Mouse (Mus musculus): Measurements from ENCODE around the gene Golgb1. TPM values are rescaled to one million over a fixed set of nuclear protein-coding genes. Genes with fewer than 3 reads are reported as not detected.

Golgb1 gene
- polyA plus RNA-seq, 1 experiment from 2014 or later = 91.6 TPM

- Histone ChIP-seq H3K4me3 (replicated peaks) (no peak overlapping the region), H3K9me3 (no peaks in the 10 kb centered on the region), H3K36me3 (peaks cover 65% of the 10 kb centered on the region), H3K27ac (no peak overlapping the region), H3K4me1 (replicated peaks) (no peaks in the 10 kb centered on the region), H3K4me2 (replicated peaks) (no peak overlapping the region), H3K9ac (replicated peaks) (no peak overlapping the region), H3K27me3 (no peaks in the 10 kb centered on the region)
- 95% methylated on average over 3 of the region's 3 CpGs for WGBS
- ATAC-seq = no peak
These were observed 57.0 kb downstream of the Golgb1 start for GRCm38 (mm10) chr16:36931976-36932375.

GRCm38 (mm10) chr16:36932546-36932945 is 57.6 kb downstream of the Golgb1 start:
- Histone ChIP-seq H3K4me2 (replicated peaks) (no peak overlapping the region), H3K27me3 (no peaks in the 10 kb centered on the region), H3K4me1 (replicated peaks) (no peaks in the 10 kb centered on the region), H3K4me3 (replicated peaks) (no peak overlapping the region), H3K36me3 (peaks cover 59% of the 10 kb centered on the region), H3K27ac (no peak overlapping the region), H3K9me3 (no peaks in the 10 kb centered on the region), H3K9ac (replicated peaks) (no peak overlapping the region)
- 95% methylated on average over 6 of the region's 6 CpGs for WGBS
- no peak for ATAC-seq

- WGBS = 86% methylated on average over 6 of the region's 6 CpGs
- no peak overlapping the region for H3K9ac ChIP-seq (replicated peaks)
- no peaks in the 10 kb centered on the region for H3K4me1 ChIP-seq (replicated peaks)
- peaks cover 42% of the 10 kb centered on the region for H3K36me3 ChIP-seq
- H3K27ac ChIP-seq = no peak overlapping the region
- no peak overlapping the region for H3K4me2 ChIP-seq (replicated peaks)
- ATAC-seq = no peak
- no peaks in the 10 kb centered on the region for H3K27me3 ChIP-seq
- H3K9me3 ChIP-seq = no peaks in the 10 kb centered on the region
- H3K4me3 ChIP-seq (replicated peaks) = no peak overlapping the region
These were observed 59.3 kb downstream of the Golgb1 start for GRCm38 (mm10) chr16:36934131-36934840.

- Histone ChIP-seq H3K27me3 (no peaks in the 10 kb centered on the region), H3K9ac (replicated peaks) (no peak within 1 kb of the TSS), H3K27ac (no peak within 1 kb of the TSS), H3K36me3 (peaks cover 34% of the 10 kb centered on the region), H3K4me3 (replicated peaks) (no peak within 1 kb of the TSS), H3K4me2 (replicated peaks) (no peak within 1 kb of the TSS), H3K9me3 (no peaks in the 10 kb centered on the region), H3K4me1 (replicated peaks) (no peaks in the 10 kb centered on the region)
- 88% methylated on average over 7 of the region's 7 CpGs for WGBS
- no peak for ATAC-seq
These were observed 60.1 kb downstream of the Golgb1 start, which contains the start of gene Hcls1 for GRCm38 (mm10) chr16:36934841-36935620. Hcls1 (plus strand) TSS chr16:36934983.

- ATAC-seq = no peak
- WGBS = 93% methylated on average over 3 of the region's 3 CpGs
- H3K4me2 ChIP-seq (replicated peaks) = no peak overlapping the region
These were observed 60.9 kb downstream of the Golgb1 start for GRCm38 (mm10) chr16:36935814-36936213.

GRCm38 (mm10) chr16:36941137-36941727 is 66.3 kb downstream of the Golgb1 start:
- Histone ChIP-seq H3K4me2 (replicated peaks) (no peak overlapping the region), H3K36me3 (no peaks in the 10 kb centered on the region), H3K9me3 (no peaks in the 10 kb centered on the region), H3K27ac (no peak overlapping the region), H3K4me3 (replicated peaks) (no peak overlapping the region), H3K4me1 (replicated peaks) (peaks cover 8% of the 10 kb centered on the region), H3K9ac (replicated peaks) (no peak overlapping the region), H3K27me3 (no peaks in the 10 kb centered on the region)
- 74% methylated on average over 6 of the region's 6 CpGs for WGBS
- ATAC-seq = no peak

More at GRCm38 (mm10) chr16:36935814-36936213, 60.9 kb downstream of the Golgb1 start:
- no peak overlapping the region for H3K4me3 ChIP-seq (replicated peaks)
- H3K4me1 ChIP-seq (replicated peaks) = no peaks in the 10 kb centered on the region
- no peaks in the 10 kb centered on the region for H3K27me3 ChIP-seq
- no peaks in the 10 kb centered on the region for H3K9me3 ChIP-seq
- H3K9ac ChIP-seq (replicated peaks) = no peak overlapping the region
- peaks cover 27% of the 10 kb centered on the region for H3K36me3 ChIP-seq
- H3K27ac ChIP-seq = no peak overlapping the region

GRCm38 (mm10) chr16:36941895-36942294 is 67.0 kb downstream of the Golgb1 start:
- Histone ChIP-seq H3K27ac (no peak overlapping the region), H3K4me3 (replicated peaks) (no peak overlapping the region), H3K9ac (replicated peaks) (no peak overlapping the region), H3K36me3 (no peaks in the 10 kb centered on the region), H3K9me3 (no peaks in the 10 kb centered on the region), H3K4me1 (replicated peaks) (peaks cover 8% of the 10 kb centered on the region), H3K4me2 (replicated peaks) (no peak overlapping the region), H3K27me3 (no peaks in the 10 kb centered on the region)
- WGBS = 56% methylated on average over 4 of the region's 4 CpGs
- no peak for ATAC-seq

- Histone ChIP-seq H3K4me1 (replicated peaks) (peaks cover 8% of the 10 kb centered on the region), H3K9me3 (no peaks in the 10 kb centered on the region), H3K27ac (no peak overlapping the region), H3K36me3 (no peaks in the 10 kb centered on the region), H3K4me3 (replicated peaks) (no peak overlapping the region), H3K9ac (replicated peaks) (no peak overlapping the region), H3K27me3 (no peaks in the 10 kb centered on the region), H3K4me2 (replicated peaks) (no peak overlapping the region)
- 86% methylated on average over 3 of the region's 3 CpGs for WGBS
- no peak for ATAC-seq
These were observed 68.7 kb downstream of the Golgb1 start for GRCm38 (mm10) chr16:36943591-36943990.

- 6% methylated on average over 12 of the region's 12 CpGs for WGBS
- 0 out of 2 replicates have a peak overlapping the region, but pooled peaks have one; percentile 19 for H3K4me2 ChIP-seq (replicated peaks)
- peaks cover 8% of the 10 kb centered on the region for H3K4me1 ChIP-seq (replicated peaks)
These were observed 70.0 kb downstream of the Golgb1 start for GRCm38 (mm10) chr16:36944895-36945424.

GRCm38 (mm10) chr16:36946459-36947159 is 71.7 kb downstream of the Golgb1 start:
- H3K36me3 ChIP-seq = no peaks in the 10 kb centered on the region
- H3K27me3 ChIP-seq = no peaks in the 10 kb centered on the region
- no peak overlapping the region for H3K27ac ChIP-seq
- no peak for ATAC-seq
- no peak overlapping the region for H3K9ac ChIP-seq (replicated peaks)
- 86% methylated on average over 8 of the region's 8 CpGs for WGBS
- no peaks in the 10 kb centered on the region for H3K9me3 ChIP-seq
- peaks cover 8% of the 10 kb centered on the region for H3K4me1 ChIP-seq (replicated peaks)
- no peak overlapping the region for H3K4me3 ChIP-seq (replicated peaks)
- no peak overlapping the region for H3K4me2 ChIP-seq (replicated peaks)

More at GRCm38 (mm10) chr16:36944895-36945424, 70.0 kb downstream of the Golgb1 start:
- Histone ChIP-seq H3K9ac (replicated peaks) (no peak overlapping the region), H3K36me3 (no peaks in the 10 kb centered on the region), H3K27ac (peak overlapping the region; percentile 1; the same call in 1 of the 2 replicates), H3K9me3 (no peaks in the 10 kb centered on the region), H3K27me3 (no peaks in the 10 kb centered on the region), H3K4me3 (replicated peaks) (no peak overlapping the region)
- peak; percentile 88 for ATAC-seq

- H3K27ac ChIP-seq = no peak overlapping the region
- H3K4me1 ChIP-seq (replicated peaks) = peaks cover 8% of the 10 kb centered on the region
- no peaks in the 10 kb centered on the region for H3K27me3 ChIP-seq
- no peaks in the 10 kb centered on the region for H3K9me3 ChIP-seq
- no peak overlapping the region for H3K4me2 ChIP-seq (replicated peaks)
- 58% methylated on average over 4 of the region's 4 CpGs for WGBS
- ATAC-seq = no peak
- H3K9ac ChIP-seq (replicated peaks) = no peak overlapping the region
- no peak overlapping the region for H3K4me3 ChIP-seq (replicated peaks)
- no peaks in the 10 kb centered on the region for H3K36me3 ChIP-seq
These were observed 72.8 kb downstream of the Golgb1 start for GRCm38 (mm10) chr16:36947646-36948197.
